Mouse (Mus musculus): ENCODE measurements at regions not wholly inside any gene's neighbourhood (a gene's known extent, or its start where the extent isn't known, plus 50 kb on each side); places are given as distances from the start of the nearest gene placed in this dataset.

DNA sequence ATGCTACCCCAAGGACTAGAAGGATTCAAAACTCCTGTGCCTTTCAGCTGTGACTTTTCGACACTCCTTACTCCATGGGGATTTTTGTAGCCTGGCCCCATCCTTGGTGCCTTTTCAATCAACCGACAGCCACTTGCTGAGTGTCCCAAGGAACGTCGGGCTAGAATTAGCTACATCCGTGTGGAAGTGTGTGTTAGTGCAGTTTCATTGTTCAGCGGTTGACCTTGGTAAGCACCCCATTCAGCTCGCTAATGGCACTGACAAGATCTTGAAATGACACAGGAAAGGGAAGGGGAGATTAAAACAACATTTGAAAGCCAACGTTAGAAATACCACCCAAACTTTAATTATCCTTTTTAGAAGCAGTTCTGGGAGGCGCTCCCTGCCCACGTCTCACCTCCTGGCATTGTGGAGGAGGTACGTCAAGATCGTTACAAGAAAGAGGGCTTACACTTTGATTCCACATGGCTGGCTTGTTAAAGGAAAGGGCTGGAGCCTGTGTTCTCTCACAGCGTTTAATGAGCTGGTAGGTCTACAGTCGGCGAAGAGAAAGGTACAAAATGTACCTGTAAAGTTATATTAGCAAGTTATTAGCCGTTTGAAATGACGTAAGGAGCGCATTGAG is 536.4 kb downstream of the Fam19a2 start:
- H3K9ac ChIP-seq (ENCODE audit: low read depth, low read length), result no peak overlapping the region
- no peaks in the 10 kb centered on the region for H3K9me3 ChIP-seq (replicated peaks; ENCODE audit: control insufficient read depth, low read length)
- no peaks in the 10 kb centered on the region for H3K36me3 ChIP-seq (ENCODE audit: control insufficient read depth, insufficient read depth, low read length)
- H3K4me3 ChIP-seq (ENCODE audit: low read depth, low read length), result no peak overlapping the region
- no peaks in the 10 kb centered on the region for H3K27me3 ChIP-seq (ENCODE audit: control insufficient read depth, insufficient read depth, low read length)
- no peak overlapping the region for H3K4me2 ChIP-seq
- WGBS (ENCODE audit: insufficient replicate concordance), result 53% methylated on average over 18 of the region's 18 CpGs
- no peaks in the 10 kb centered on the region; the same call in 1 of the 2 replicates for H3K4me1 ChIP-seq (ENCODE audit: control insufficient read depth, insufficient read depth, low read length)
- no peak overlapping the region for H3K27ac ChIP-seq (ENCODE audit: low read depth, low read length)
- ATAC-seq (replicated peaks; ENCODE audit: insufficient number of reproducible peaks, low FRiP score, low TSS enrichment), result no peak

DNA sequence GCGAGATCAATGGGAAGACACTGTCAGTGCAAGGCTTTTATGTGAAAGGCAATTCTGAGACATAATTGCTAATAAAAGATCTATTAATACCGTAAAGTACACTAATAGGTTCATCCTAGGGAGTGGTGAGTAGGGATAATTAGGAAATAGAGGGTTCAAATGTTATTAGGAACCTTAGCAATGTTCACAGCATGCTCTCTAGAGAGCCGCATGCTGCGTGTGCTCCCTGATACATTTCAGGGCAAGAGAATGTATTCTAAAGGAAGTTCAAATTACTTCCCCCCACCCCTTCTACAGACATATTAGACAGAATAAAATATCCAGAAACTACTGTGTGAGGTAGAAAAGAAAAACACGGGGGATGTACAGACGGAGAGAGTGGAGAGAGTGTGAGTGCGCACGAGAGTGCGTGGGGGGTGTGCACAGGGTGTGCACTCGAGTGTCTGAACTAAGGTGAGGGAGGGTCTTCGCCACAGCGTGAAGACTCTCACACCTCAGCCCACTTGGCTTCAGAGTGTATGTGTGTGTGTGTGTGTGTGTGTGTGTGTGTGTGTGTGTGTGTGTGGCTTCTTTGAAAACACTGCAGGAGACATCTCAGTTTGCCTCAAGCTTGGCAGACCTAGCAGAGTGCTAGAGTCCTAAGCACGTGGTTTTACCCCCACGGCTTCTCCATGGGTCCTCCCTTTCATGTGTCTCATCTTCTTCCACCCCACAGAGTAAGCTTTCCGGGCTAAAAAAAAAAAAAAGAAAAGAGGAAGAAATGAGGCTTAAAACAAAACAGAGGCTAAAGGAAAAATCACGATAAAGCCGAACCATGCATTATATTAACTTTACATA is 537.1 kb downstream of the Fam19a2 start:
- Histone ChIP-seq H3K27me3 (ENCODE audit: control insufficient read depth, insufficient read depth, low read length) (no peaks in the 10 kb centered on the region), H3K9me3 (replicated peaks; ENCODE audit: control insufficient read depth, low read length) (no peaks in the 10 kb centered on the region), H3K36me3 (ENCODE audit: control insufficient read depth, insufficient read depth, low read length) (no peaks in the 10 kb centered on the region), H3K27ac (ENCODE audit: low read depth, low read length) (no peak overlapping the region), H3K4me3 (ENCODE audit: low read depth, low read length) (no peak overlapping the region), H3K9ac (ENCODE audit: low read depth, low read length) (no peak overlapping the region), H3K4me2 (no peak overlapping the region), H3K4me1 (ENCODE audit: control insufficient read depth, insufficient read depth, low read length) (no peaks in the 10 kb centered on the region; the same call in 1 of the 2 replicates)
- WGBS (ENCODE audit: insufficient replicate concordance), result 81% methylated on average over 17 of the region's 17 CpGs
- no peak for ATAC-seq (replicated peaks; ENCODE audit: insufficient number of reproducible peaks, low FRiP score, low TSS enrichment)

DNA sequence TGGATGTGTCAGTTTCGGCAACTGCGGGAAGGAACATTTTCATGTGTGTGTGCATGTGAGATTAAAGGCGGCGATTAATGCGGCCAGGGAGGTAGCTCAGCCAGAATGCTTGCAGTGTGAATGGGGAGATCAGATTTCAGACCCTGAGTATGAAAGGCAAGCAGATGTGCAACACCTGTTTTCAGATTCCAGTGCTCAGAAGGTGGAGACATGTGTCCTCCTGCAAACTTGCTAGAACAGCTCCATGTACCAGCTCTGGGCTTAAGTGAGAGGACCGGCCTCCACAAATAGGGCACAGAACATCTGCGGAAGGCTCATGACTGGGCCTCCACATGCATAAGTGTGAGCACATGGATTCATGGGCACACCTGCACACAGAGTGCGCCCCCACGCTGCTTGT is 547.1 kb downstream of the Fam19a2 start:
- no peak overlapping the region for H3K4me3 ChIP-seq (ENCODE audit: low read depth, low read length)
- no peak overlapping the region for H3K27ac ChIP-seq (ENCODE audit: low read depth, low read length)
- H3K36me3 ChIP-seq (ENCODE audit: control insufficient read depth, insufficient read depth, low read length), result no peaks in the 10 kb centered on the region
- H3K27me3 ChIP-seq (ENCODE audit: control insufficient read depth, insufficient read depth, low read length), result no peaks in the 10 kb centered on the region
- no peak overlapping the region for H3K9ac ChIP-seq (ENCODE audit: low read depth, low read length)
- H3K4me2 ChIP-seq, result no peak overlapping the region
- ATAC-seq (replicated peaks; ENCODE audit: insufficient number of reproducible peaks, low FRiP score, low TSS enrichment), result no peak
- 79% methylated on average over 9 of the region's 9 CpGs for WGBS (ENCODE audit: insufficient replicate concordance)
- H3K9me3 ChIP-seq (replicated peaks; ENCODE audit: control insufficient read depth, low read length), result no peaks in the 10 kb centered on the region
- no peaks in the 10 kb centered on the region for H3K4me1 ChIP-seq (ENCODE audit: control insufficient read depth, insufficient read depth, low read length)

DNA sequence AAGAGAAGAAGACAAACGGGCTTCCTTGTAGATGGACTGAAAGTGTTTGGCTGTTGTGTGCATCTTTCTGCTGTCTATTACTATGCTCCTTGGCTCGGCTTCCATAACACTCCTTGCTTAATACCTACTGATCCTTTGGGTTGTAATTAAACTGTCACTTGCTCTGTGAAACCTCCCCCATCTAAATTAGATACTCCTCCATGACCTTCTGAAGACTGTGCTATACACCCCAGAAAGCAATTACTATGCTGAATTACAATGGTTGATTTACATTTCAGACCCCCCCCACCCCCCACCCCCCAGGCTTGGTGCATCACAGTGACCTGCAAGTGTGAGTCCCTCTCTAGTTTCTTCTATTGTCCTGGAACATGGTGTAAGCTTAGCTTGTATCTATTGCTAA is 549.3 kb downstream of the Fam19a2 start:
- WGBS (ENCODE audit: insufficient replicate concordance), result 72% methylated on average over 2 of the region's 2 CpGs
- Histone ChIP-seq H3K36me3 (ENCODE audit: control insufficient read depth, insufficient read depth, low read length) (no peaks in the 10 kb centered on the region), H3K4me1 (ENCODE audit: control insufficient read depth, insufficient read depth, low read length) (no peaks in the 10 kb centered on the region), H3K4me3 (ENCODE audit: low read depth, low read length) (no peak overlapping the region), H3K27ac (ENCODE audit: low read depth, low read length) (no peak overlapping the region), H3K4me2 (no peak overlapping the region), H3K9ac (ENCODE audit: low read depth, low read length) (no peak overlapping the region), H3K9me3 (replicated peaks; ENCODE audit: control insufficient read depth, low read length) (no peaks in the 10 kb centered on the region), H3K27me3 (ENCODE audit: control insufficient read depth, insufficient read depth, low read length) (no peaks in the 10 kb centered on the region)
- no peak for ATAC-seq (replicated peaks; ENCODE audit: insufficient number of reproducible peaks, low FRiP score, low TSS enrichment)

DNA sequence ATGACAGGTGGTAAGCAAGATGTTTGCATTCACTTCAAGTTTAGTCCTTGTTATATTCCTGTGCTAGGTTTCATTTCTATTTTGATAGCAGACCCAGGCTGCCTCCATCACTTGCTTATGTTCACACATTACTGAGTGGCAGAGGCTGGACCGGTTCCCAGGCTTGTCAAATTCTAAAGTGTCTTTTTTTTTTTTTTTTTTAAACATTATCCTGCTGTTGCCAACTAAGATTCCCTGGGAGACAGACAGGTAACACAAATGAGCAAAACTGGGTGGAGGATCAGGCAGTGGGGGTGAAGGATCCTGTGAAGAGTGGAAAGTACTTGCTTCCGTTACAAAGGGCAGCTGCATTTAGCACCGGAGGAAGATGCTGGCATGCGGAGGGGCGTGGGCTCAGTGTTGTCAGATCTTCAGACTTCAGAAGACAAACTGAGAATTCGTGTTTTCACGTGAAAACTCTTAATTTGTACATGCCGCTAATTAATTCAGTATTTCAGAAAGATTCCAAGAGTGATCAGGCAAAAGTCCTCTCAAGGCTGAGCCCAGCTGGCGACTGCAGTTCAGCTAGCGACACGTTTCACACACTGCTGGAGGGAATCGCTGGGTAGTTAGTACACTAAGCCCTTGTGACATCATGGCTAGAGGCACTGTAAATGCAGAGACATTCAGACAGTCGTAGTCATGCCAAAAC is 576.4 kb downstream of the Fam19a2 start:
- H3K4me2 ChIP-seq, result peak overlapping the region; percentile 41
- no peaks in the 10 kb centered on the region for H3K4me1 ChIP-seq (ENCODE audit: control insufficient read depth, insufficient read depth, low read length)
- WGBS (ENCODE audit: insufficient replicate concordance), result 31% methylated on average over 13 of the region's 13 CpGs
- H3K27ac ChIP-seq (ENCODE audit: low read depth, low read length), result no peak overlapping the region
- H3K27me3 ChIP-seq (ENCODE audit: control insufficient read depth, insufficient read depth, low read length), result no peaks in the 10 kb centered on the region
- no peak overlapping the region for H3K4me3 ChIP-seq (ENCODE audit: low read depth, low read length)
- no peak for ATAC-seq (replicated peaks; ENCODE audit: insufficient number of reproducible peaks, low FRiP score, low TSS enrichment)
- H3K36me3 ChIP-seq (ENCODE audit: control insufficient read depth, insufficient read depth, low read length), result no peaks in the 10 kb centered on the region
- H3K9me3 ChIP-seq (replicated peaks; ENCODE audit: control insufficient read depth, low read length), result no peaks in the 10 kb centered on the region
- no peak overlapping the region for H3K9ac ChIP-seq (ENCODE audit: low read depth, low read length)

DNA sequence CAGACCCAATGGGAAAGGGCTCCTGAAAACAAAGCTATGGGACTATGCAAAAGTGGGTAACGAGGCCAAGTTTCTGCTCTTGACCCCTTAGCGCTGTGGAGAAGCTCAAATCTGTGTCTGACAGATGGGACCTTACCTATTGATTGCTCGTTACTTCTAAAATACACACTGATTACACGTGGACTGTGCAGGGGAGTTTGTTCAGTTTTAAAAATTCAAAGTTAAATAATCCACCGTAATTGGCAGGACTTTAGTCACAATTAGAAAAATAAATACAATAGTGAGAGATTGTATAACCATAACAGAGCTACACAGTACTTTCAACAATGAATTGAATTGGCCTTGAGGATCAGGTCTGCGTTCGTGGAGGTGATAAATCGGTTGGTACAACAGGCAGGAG is 578.3 kb downstream of the Fam19a2 start:
- no peak overlapping the region for H3K4me3 ChIP-seq (ENCODE audit: low read depth, low read length)
- H3K4me1 ChIP-seq (ENCODE audit: control insufficient read depth, insufficient read depth, low read length), result no peaks in the 10 kb centered on the region
- no peak overlapping the region for H3K9ac ChIP-seq (ENCODE audit: low read depth, low read length)
- no peak overlapping the region for H3K27ac ChIP-seq (ENCODE audit: low read depth, low read length)
- H3K36me3 ChIP-seq (ENCODE audit: control insufficient read depth, insufficient read depth, low read length), result no peaks in the 10 kb centered on the region
- 84% methylated on average over 8 of the region's 8 CpGs for WGBS (ENCODE audit: insufficient replicate concordance)
- H3K4me2 ChIP-seq, result no peak overlapping the region
- H3K9me3 ChIP-seq (replicated peaks; ENCODE audit: control insufficient read depth, low read length), result no peaks in the 10 kb centered on the region
- no peak for ATAC-seq (replicated peaks; ENCODE audit: insufficient number of reproducible peaks, low FRiP score, low TSS enrichment)
- no peaks in the 10 kb centered on the region for H3K27me3 ChIP-seq (ENCODE audit: control insufficient read depth, insufficient read depth, low read length)

DNA sequence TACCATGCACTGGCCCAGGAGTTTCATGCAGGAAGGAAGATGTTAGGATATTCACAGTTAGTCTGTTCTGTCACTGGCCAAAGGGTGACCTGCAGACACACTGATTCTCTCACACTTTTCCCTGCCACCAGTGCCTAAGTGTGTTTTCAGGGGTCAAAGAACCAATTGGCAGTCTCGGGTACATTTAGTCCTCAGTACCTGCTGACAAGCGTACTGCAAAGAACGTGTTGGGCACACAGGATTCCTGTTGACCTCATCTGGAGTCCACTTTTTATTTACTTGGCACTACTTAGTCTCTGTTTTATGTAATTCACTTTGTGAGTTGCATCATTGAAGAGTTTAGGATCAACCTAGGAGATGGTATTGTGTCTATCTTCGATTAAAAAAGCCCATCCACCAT is 579.8 kb downstream of the Fam19a2 start:
- Histone ChIP-seq H3K4me2 (no peak overlapping the region), H3K9me3 (replicated peaks; ENCODE audit: control insufficient read depth, low read length) (no peaks in the 10 kb centered on the region), H3K4me1 (ENCODE audit: control insufficient read depth, insufficient read depth, low read length) (no peaks in the 10 kb centered on the region), H3K27me3 (ENCODE audit: control insufficient read depth, insufficient read depth, low read length) (no peaks in the 10 kb centered on the region), H3K27ac (ENCODE audit: low read depth, low read length) (no peak overlapping the region), H3K4me3 (ENCODE audit: low read depth, low read length) (no peak overlapping the region), H3K9ac (ENCODE audit: low read depth, low read length) (no peak overlapping the region), H3K36me3 (ENCODE audit: control insufficient read depth, insufficient read depth, low read length) (no peaks in the 10 kb centered on the region)
- no peak for ATAC-seq (replicated peaks; ENCODE audit: insufficient number of reproducible peaks, low FRiP score, low TSS enrichment)
- WGBS (ENCODE audit: insufficient replicate concordance), result 78% methylated on average over 4 of the region's 4 CpGs

DNA sequence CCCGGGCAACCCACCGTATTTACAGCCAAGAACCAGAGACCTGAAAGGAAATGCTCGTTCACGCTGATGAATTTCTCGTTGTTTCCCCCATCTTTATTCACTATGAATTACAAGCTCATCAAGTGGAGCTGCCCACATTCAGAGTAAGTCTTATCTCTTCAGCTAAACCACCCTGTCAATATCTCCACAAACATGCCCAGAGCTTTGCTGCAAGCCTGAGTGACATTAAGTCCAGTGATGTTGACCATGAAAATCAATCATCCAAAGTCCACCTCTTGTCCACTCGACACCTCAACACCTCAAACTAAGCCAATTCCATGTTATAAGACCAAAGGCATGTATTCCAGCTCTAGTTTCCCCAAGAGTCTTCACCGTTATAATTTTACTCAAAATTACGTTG is 582.8 kb downstream of the Fam19a2 start:
- WGBS (ENCODE audit: insufficient replicate concordance), result 81% methylated on average over 8 of the region's 8 CpGs
- Histone ChIP-seq H3K27ac (ENCODE audit: low read depth, low read length) (no peak overlapping the region), H3K36me3 (ENCODE audit: control insufficient read depth, insufficient read depth, low read length) (no peaks in the 10 kb centered on the region), H3K9me3 (replicated peaks; ENCODE audit: control insufficient read depth, low read length) (no peaks in the 10 kb centered on the region), H3K9ac (ENCODE audit: low read depth, low read length) (no peak overlapping the region), H3K4me3 (ENCODE audit: low read depth, low read length) (no peak overlapping the region), H3K4me2 (no peak overlapping the region), H3K27me3 (ENCODE audit: control insufficient read depth, insufficient read depth, low read length) (no peaks in the 10 kb centered on the region), H3K4me1 (ENCODE audit: control insufficient read depth, insufficient read depth, low read length) (no peaks in the 10 kb centered on the region)
- ATAC-seq (replicated peaks; ENCODE audit: insufficient number of reproducible peaks, low FRiP score, low TSS enrichment), result no peak
